Mouse (Mus musculus) layer of hippocampus, postnatal 14 days (tissue): ENCODE measurements around the gene Itgb4. TPM values are rescaled to one million over a fixed set of nuclear protein-coding genes. Genes with fewer than 3 reads are reported as not detected.

Experiments
- DNase-seq, 2 experiments: peaks; one replicate each; pipeline ENCODE4 v3.0.0; 2021 to 2022; ENCODE audit warnings: low spot score in 2 of 2, mixed read lengths in 1 of 2
- total RNA-seq, 2 experiments: library from RNA; stranded (reverse); gene quantifications; 2 replicates each; pipeline ENCODE4 v1.2.3; 2021

The Itgb4 gene
- total RNA-seq, 2 experiments from 2014 or later: 1.4 to 2.2 TPM

- DNase-seq: no peak
These were observed 50.7 kb downstream of the Itgb4 start for GRCm38 (mm10) chr11:116025056-116025845.

DNA sequence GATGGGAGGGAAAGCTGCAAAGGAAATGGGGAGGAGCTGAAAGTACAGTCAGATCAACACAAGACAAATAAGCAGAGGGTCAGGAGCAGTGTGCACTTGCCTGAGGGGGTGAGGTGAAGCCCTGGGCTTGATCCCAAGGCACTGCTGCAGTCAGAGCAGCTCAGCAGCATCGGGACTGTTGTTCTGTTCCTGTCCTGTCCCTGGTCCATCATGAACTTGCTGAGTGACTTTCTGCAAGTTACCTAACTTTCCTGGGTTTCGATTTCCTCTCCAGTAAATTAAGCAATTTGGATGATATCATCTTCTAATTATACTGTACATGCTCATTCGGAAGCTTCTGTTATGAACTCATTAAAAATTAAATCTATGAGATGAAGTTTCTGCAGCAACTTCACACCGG is 53.2 kb downstream of the Itgb4 start, which contains the start of gene H3f3b:
Gene H3f3b, minus strand, starts transcription at position 207 of the 400 bp plus-strand sequence.
- no peak for DNase-seq

DNA sequence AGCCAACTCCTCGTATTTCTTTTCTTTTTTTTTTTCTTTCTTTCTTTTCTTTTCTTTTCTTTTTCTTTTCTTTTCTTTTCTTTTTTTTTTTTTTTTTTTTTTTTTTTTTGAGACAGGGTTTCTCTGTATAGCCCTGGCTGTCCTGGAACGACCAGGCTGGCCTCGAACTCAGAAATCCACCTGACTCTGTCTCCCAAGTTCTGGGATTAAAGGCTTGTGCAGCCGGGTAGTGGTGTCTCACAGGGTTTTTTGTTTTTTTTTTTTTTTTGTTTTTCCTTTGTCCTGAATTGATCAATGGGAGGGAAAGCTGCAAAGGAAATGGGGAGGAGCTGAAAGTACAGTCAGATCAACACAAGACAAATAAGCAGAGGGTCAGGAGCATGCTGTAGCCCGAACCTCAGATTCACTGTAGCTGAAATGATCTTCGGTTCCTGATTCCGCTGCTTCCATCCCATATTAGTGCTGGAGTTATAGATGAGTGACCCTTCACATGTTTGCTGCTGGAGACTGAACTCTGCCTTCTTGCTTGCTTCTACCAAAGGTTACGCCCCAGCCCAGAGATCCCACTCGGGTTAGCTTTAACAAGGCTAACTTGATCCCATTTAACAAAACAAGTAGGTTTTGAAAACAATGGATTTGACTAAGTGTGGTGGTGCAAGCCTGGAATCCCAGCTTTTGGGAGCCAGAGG is 53.8 kb downstream of the Itgb4 start:
- DNase-seq: no peak

GRCm38 (mm10) chr11:116029086-116029865 is 54.8 kb downstream of the Itgb4 start:
- no peak for DNase-seq

- DNase-seq: peak; percentile 98 to 99
These were observed 55.8 kb downstream of the Itgb4 start, which contains the start of gene Unk for GRCm38 (mm10) chr11:116030088-116030897. Unk (plus strand) TSS chr11:116030322.

GRCm38 (mm10) chr11:116030898-116031845 is 56.7 kb downstream of the Itgb4 start:
- no peak for DNase-seq

GRCm38 (mm10) chr11:116034584-116034983 is 60.1 kb downstream of the Itgb4 start:
- no peak for DNase-seq

- DNase-seq: no peak
These were observed 62.2 kb downstream of the Itgb4 start for GRCm38 (mm10) chr11:116036671-116037070.

DNA sequence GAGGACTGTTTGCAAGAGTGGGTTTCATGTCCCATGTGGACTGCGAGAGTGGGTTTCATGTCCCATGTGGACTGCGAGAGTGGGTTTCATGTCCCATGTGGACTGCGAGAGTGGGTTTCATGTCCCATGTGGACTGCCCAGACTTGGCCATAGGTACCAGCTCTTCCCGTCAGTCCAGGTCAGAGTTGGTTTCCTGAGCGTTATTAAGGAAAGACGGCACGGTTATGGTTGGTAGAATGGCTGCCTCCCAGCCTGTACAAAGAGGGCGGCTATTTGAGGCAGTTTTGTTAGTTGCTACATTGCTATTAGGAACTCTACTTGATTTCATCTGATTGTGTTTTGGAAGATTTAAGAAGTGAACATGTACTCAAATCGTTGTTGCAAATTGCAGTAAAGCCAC is 63.3 kb downstream of the Itgb4 start:
- no peak for DNase-seq

- DNase-seq: no peak
These were observed 66.1 kb downstream of the Itgb4 start for GRCm38 (mm10) chr11:116040593-116040992.

- DNase-seq: no peak
These were observed 67.3 kb downstream of the Itgb4 start for GRCm38 (mm10) chr11:116041833-116042232.

- DNase-seq: no peak
These were observed 68.0 kb downstream of the Itgb4 start for GRCm38 (mm10) chr11:116042372-116043138.

DNA sequence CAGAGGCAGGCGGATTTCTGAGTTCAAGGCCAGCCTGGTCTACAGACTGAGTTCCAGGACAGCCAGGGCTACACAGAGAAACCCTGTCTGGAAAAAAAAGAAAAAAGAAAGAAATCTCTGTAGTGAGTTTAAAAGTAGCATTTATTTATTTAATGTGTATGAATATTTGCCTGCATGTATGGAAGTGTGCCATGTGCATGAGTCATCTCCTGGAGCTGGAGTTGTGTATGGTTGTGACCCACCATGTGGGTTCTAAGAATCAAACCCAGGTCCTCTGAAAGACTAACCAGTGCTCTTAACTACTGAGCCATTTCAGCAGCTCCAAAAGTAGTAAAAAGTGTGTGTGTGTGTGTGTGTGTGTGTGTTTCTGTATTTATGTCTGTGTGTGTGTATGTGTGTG is 68.8 kb downstream of the Itgb4 start:
- no peak for DNase-seq

- DNase-seq: no peak
These were observed 70.7 kb downstream of the Itgb4 start for GRCm38 (mm10) chr11:116045173-116045572.

DNA sequence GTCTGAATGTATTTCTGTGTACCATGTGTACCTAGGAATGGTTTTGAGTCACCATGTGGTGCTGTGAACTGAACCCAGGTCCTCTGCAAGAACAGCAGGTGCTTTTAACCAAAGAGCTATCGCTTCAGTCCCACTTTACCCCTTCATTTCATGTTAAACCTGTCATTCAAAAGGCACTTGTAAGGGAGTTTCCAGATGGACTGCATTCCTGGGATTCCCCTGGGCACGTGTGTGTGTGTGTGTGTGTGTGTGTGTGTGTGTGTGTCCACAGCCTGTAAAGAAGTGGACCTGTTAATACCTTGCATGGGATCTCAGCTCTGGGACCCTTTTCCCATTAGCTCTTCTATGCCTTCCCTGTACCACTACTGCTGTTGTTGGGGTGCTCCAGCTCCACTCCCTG is 75.1 kb downstream of the Itgb4 start:
- no peak for DNase-seq

DNA sequence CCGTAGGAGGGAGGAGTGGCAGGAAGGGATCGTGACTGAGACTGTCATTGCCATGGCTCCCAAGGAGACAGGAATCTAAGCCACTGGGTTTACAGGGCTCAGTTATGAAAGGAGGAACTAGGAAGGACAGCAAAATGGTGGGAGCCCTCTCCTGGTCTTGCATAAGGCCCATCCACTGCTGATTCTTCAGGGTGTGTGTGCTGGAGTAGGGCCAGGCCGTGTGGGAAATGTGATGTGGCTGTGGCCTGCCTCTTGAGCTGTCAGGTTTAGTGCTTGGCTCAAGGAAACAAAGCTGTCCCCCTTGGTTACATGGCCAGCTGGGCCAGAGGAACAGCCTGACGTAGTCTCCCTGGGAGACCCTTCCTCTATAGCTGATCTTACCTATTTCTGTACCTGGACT is 75.7 kb downstream of the Itgb4 start:
- no peak for DNase-seq

- DNase-seq: no peak
These were observed 79.2 kb downstream of the Itgb4 start for GRCm38 (mm10) chr11:116053510-116054229.

GRCm38 (mm10) chr11:116055873-116056272 is 81.4 kb downstream of the Itgb4 start:
- no peak for DNase-seq
